Mouse (Mus musculus) limb, embryonic 14.5 days (tissue): ENCODE data around the gene C1qtnf2. TPM values are rescaled to one million over a fixed set of nuclear protein-coding genes. Genes with fewer than 3 reads are reported as not detected.
A peak's percentile ranks its signal among the peaks of the same experiment; 100 is the strongest.

ENCODE experiments used
- ATAC-seq: fragments of 200-750 bp; cut with Nextera tagmentation; 2 replicates; pipeline ENCODE4 v1.8.0; 2017; ENCODE audit warnings: low read depth, moderate number of reproducible peaks, moderate TSS enrichment; ENCODE audit not compliant: low FRiP score
- DNase-seq: peaks from one replicate; pipeline ENCODE4 v3.0.0-alpha.2; 2015; ENCODE audit warnings: low spot score
- H3K27ac ChIP-seq: fragments of 300-500 bp; sonication (generic); replicated peaks from 2 replicates; pipeline ENCODE4 v1.5.1; 2014; ENCODE audit warnings: low read depth, mild to moderate bottlenecking, low read length, moderate library complexity, mixed read lengths
- H3K27me3 ChIP-seq: fragments of 300-500 bp; sonication (generic); 2 replicates; pipeline ENCODE4 v1.6.1; 2014; ENCODE audit warnings: low read length, mixed read lengths; ENCODE audit not compliant: control insufficient read depth, insufficient read depth
- H3K36me3 ChIP-seq: fragments of 300-500 bp; sonication (generic); 2 replicates; pipeline ENCODE4 v1.6.1; 2014; ENCODE audit warnings: mild to moderate bottlenecking, low read length, moderate library complexity, mixed read lengths; ENCODE audit not compliant: control insufficient read depth, insufficient read depth
- H3K4me1 ChIP-seq: fragments of 300-500 bp; sonication (generic); 2 replicates; pipeline ENCODE4 v1.6.1; 2014; ENCODE audit warnings: antibody characterized with exemption, low read length, mixed read lengths; ENCODE audit not compliant: control insufficient read depth, insufficient read depth
- H3K4me2 ChIP-seq: fragments of 300-500 bp; sonication (generic); replicated peaks from 2 replicates; pipeline ENCODE4 v1.6.1; 2014; ENCODE audit warnings: low read depth, mild to moderate bottlenecking, low read length, moderate library complexity; ENCODE audit not compliant: severe bottlenecking
- H3K4me3 ChIP-seq: fragments of 300-500 bp; sonication (generic); replicated peaks from 2 replicates; pipeline ENCODE4 v1.5.1; 2014; ENCODE audit warnings: low read length
- H3K9ac ChIP-seq: fragments of 300-500 bp; sonication (generic); 2 replicates; pipeline ENCODE4 v1.6.1; 2014; ENCODE audit warnings: mild to moderate bottlenecking, low read depth, low read length, moderate library complexity; ENCODE audit not compliant: severe bottlenecking
- H3K9me3 ChIP-seq: fragments of 300-500 bp; sonication (generic); 2 replicates; pipeline ENCODE4 v1.6.1; 2016; ENCODE audit warnings: low read length; ENCODE audit not compliant: control insufficient read depth
- POLR2A ChIP-seq: fragments of 200-500 bp; IDR thresholded peaks from 2 replicates; pipeline ENCODE4 v1.8.0; 2012; ENCODE audit warnings: inconsistent platforms, mild to moderate bottlenecking, moderate library complexity, borderline replicate concordance; ENCODE audit not compliant: insufficient read depth, insufficient read length; ENCODE audit errors: extremely low read depth
- WGBS: fragments of 180-500 bp; shearing (Covaris S2); extraction: QIAGEN DNeasy Blood & Tissue Kit; methylation state at CpG from one replicate; pipeline ENCODE4 v1.1.7; 2014; 5-methylcytosine and 5-hydroxymethylcytosine counted together
- polyA plus RNA-seq, 2 experiments: library from polyadenylated mRNA; depleted of rRNA in 1 of 2; stranded (reverse) in 1 of 2; unstranded in 1 of 2; fragments of >200 nt; fragmentation: Nextera tagmentation in 1 of 2; extraction: Ambion mirVana in 1 of 2; gene quantifications; 2 replicates each; pipeline versions ENCODE4 v1.2.1 to v1.2.3; 2012 to 2014

Gene C1qtnf2
- polyA plus RNA-seq, 2 experiments, result 32.7 to 46.1 TPM

DNA sequence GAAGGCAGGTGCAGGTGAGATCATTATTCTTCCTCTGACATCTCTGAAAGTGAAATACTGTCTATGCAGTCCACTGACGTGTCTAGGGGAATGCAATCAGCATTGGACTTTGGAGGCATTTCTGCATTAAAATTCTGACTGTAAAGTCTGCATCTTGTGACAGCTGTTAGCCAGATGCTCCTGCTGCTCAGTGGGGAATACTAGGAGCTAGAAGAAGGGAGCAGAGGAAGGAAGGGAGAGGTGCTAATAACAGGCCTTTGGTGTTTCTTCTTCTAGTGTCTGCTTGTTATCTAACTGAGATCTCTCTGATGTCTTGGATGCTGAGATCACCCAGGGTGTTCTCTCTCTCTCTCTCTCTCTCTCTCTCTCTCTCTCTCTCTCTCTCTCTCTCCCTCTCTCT lies 961 bp upstream of the C1qtnf2 start:
- H3K36me3 ChIP-seq, result no peaks in the 10 kb centered on the region
- DNase-seq (peak; percentile 39), ATAC-seq (no peak)
- no peak overlapping the region for H3K4me3 ChIP-seq
- WGBS, result 19% methylated on average over 1 of the region's 1 CpGs
- H3K9ac ChIP-seq, result no peak overlapping the region
- no peaks in the 10 kb centered on the region for H3K27me3 ChIP-seq
- H3K4me1 ChIP-seq, result peaks cover 16% of the 10 kb centered on the region
- no peaks in the 10 kb centered on the region for H3K9me3 ChIP-seq
- no peak for TF ChIP-seq POLR2A
- H3K27ac ChIP-seq, result no peak overlapping the region
- H3K4me2 ChIP-seq, result no peak overlapping the region

DNA sequence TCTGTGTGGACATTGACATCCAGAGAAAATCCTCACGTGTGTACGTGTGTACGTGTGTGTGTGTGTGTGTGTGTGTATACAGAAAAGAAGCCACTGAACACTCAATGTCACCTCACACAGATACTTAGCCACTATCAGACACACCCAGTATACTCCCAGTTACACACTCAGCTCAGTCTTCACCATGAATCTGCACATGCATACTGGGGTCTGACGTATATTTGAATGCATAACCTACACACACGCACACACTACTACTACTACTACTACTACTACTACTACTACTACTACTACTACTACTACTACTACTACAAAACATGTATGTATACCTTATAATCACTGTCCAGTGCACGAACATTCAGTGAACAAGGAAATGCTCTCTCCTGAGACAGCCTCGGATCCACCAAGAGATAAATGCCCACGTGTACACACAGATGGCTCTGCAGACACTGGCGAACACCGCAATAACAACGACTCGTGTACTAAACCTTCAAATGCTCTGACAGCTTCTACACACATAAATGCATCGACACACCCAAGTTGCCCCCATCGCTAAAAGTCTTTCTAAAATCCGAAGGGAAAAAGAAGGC lies 346 bp upstream of the C1qtnf2 start:
- peak overlapping the region; percentile 42 for H3K9ac ChIP-seq
- peak overlapping the region; percentile 32 for H3K4me3 ChIP-seq
- no peak for TF ChIP-seq POLR2A
- no peak overlapping the region for H3K27ac ChIP-seq
- DNase-seq, result no peak
- H3K36me3 ChIP-seq, result no peaks in the 10 kb centered on the region
- 54% methylated on average over 15 of the region's 15 CpGs for WGBS
- H3K4me1 ChIP-seq, result peaks cover 16% of the 10 kb centered on the region
- H3K9me3 ChIP-seq, result no peaks in the 10 kb centered on the region
- peak overlapping the region; percentile 57 for H3K4me2 ChIP-seq
- H3K27me3 ChIP-seq, result no peaks in the 10 kb centered on the region
- no peak for ATAC-seq

DNA sequence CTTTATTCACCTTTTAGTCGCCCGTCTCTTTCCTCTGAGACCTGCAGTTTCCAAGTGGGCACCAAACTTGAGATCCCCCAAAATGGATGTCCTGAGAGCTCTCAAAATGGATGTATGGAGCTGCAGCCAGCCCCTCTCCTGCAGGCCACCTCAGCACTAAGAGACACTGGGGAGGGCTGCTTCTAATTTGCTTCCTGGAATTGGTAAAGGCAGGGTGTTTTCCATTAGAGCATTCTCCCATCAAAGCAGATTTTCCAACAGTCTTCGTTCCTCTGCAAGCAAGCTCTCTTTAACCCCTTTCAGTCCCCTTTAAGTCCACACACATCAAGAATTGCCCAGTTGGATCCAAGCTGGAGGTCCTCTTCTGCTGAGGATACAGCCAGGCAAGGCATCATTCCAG lies 5.3 kb downstream of the C1qtnf2 start:
- TF ChIP-seq POLR2A, result no peak
- Histone ChIP-seq H3K4me1 (peaks cover 61% of the 10 kb centered on the region), H3K36me3 (no peaks in the 10 kb centered on the region), H3K9me3 (no peaks in the 10 kb centered on the region), H3K27me3 (no peaks in the 10 kb centered on the region), H3K4me2 (no peak overlapping the region), H3K9ac (no peak overlapping the region), H3K27ac (0 out of 2 replicates have a peak overlapping the region, but pooled peaks have one; percentile 6), H3K4me3 (no peak overlapping the region)
- ATAC-seq (no peak), DNase-seq (peak; percentile 58)
- WGBS, result 65% methylated on average over 3 of the region's 3 CpGs

DNA sequence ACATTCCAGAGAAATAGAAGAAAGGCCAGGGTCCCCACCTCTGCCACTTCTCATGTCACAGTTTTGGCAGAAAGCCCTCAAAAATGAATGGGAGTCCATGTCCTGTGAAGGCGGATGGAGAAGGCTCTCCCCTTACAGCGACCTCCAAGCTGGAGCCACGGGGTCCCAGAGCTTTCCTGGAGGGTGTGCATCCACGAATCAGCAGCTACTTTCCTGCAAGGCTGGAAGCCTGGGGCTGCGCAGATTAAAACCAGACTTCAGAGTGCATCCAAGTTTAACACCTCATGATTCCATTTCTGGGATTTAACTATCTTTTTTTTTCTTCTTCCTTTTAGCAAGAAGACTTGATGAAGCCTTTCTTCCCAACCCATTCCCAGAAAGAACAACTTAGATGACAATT lies 6.5 kb downstream of the C1qtnf2 start:
- no peak for TF ChIP-seq POLR2A
- Histone ChIP-seq H3K4me3 (no peak overlapping the region), H3K36me3 (no peaks in the 10 kb centered on the region), H3K4me2 (peak overlapping the region; percentile 10; the same call in 1 of the 2 replicates), H3K4me1 (peaks cover 56% of the 10 kb centered on the region), H3K9me3 (no peaks in the 10 kb centered on the region), H3K27ac (peak overlapping the region; percentile 82), H3K27me3 (no peaks in the 10 kb centered on the region), H3K9ac (no peak overlapping the region)
- peak; percentile 48; the same call in 1 of the 2 replicates for ATAC-seq
- 18% methylated on average over 5 of the region's 5 CpGs for WGBS
- DNase-seq, result peak; percentile 48

DNA sequence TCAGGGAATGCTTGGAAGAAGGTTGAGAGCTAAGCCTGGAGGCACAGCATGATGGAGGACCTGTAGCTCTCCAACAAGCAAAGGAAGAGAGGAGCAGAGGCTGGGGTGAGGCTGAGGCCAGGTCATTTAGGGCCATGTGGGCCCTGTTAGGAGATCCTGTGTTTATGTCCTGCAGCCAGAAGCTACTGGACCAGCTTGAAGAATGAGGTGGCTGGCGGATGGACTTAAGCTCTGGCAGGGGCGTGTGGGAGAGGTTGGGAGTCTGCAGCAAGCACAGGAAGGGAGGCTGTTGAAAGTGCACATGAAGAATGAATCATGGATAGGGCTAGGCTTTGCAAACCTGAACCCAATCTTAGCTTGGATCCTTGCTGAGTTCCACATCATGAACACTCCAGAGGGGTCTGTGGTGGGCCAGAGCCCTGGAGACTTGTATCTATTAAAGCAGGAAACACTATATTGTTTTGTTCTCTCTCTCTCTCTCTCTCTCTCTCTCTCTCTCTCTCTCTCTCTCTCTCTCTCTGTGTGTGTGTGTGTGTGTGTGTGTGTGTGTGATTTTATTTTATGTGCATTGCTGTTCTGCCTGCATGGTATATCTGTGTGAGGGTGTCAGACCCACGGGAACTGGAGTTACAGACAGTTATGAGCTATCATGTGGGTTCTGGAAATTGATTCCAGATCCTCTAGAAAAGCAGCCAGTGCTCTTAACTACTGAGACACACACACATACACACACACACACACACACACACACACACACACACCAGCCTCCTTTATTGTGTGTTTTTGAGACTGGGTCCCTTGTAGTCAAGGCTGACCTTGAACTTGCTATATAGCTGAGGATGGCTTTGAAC lies 7.8 kb downstream of the C1qtnf2 start:
- no peaks in the 10 kb centered on the region for H3K36me3 ChIP-seq
- H3K9ac ChIP-seq, result peak overlapping the region; percentile 34; the same call in 1 of the 2 replicates
- DNase-seq, result peak; percentile 65
- no peak for TF ChIP-seq POLR2A
- H3K27me3 ChIP-seq, result no peaks in the 10 kb centered on the region
- peaks cover 56% of the 10 kb centered on the region for H3K4me1 ChIP-seq
- 0 out of 2 replicates have a peak overlapping the region, but pooled peaks have one; percentile 10 for H3K4me2 ChIP-seq
- no peaks in the 10 kb centered on the region for H3K9me3 ChIP-seq
- WGBS, result 33% methylated on average over 3 of the region's 3 CpGs
- peak; percentile 31; the same call in 1 of the 2 replicates for ATAC-seq
- H3K27ac ChIP-seq, result peak overlapping the region; percentile 83
- 0 out of 2 replicates have a peak overlapping the region, but pooled peaks have one; percentile 1 for H3K4me3 ChIP-seq
